Mouse (Mus musculus): ENCODE measurements around the gene Ahnak2.

Ahnak2 gene

DNA sequence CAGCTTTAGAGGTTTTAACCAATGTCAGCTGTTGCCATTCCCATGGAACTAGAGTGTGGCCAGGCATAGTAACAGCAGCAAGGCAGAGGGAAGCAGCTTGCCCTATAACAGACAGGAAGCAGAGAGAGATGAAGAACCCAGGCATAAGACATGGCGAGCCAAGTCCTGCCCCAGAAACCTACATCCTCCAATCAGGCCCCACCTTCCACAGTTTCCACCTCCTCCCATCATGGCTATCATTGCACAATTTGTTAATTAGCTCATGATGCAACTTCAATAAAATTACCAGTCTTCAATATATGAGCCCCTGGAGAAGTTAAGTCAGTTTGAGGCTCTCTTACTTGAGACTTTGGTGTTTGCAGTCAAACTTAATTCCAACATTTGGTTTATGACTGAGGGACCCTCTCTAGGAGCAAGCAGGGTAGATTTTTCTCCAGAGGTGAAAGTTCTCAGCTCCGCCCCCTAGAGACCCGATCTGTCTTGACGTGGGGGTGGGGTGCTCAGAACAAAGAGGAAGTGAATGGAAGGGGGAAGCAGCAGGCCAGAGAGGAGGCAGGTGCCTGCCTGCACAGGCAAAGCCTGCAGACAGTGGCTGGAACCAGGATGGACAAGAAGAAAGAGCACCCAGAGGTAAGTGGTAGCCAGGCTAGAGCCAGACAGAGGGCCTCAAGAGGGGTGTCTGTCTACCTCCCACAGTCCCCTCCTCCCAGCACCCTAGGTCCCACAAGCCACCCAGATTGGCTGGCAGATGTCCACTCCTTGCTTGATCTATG, 42.1 kb downstream of the Ahnak2 start, which contains the start of gene Pld4:
TSS of gene Pld4 (plus strand) at position 502 of the 773 bp plus-strand sequence.
- peak in 1 of 2 experiments; percentile 75 for DNase-seq (ENCODE audit: low spot score in 2 of 2)

DNA sequence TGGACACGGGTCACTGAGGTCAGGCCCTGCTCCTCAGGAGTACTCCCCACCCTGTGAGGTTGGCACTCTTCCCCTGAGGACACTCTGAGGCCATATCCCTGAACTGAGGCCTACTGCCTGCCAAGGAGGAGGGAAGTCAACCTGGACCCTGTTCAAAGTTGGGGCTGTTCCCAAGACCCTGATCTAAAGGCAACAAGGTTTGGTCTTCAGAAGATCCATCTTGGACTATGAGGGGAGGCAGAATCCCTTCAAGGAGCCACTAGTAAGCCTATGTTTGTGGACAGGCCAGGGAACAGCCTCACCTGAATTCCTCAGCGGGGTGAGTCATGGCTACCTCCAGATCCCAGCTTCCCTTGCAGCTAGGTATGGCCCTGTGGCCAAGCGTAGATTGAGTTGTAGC, 43.0 kb downstream of the Ahnak2 start:
- DNase-seq (ENCODE audit: low spot score in 2 of 2) = peak in 1 of 2 experiments; percentile 7

DNA sequence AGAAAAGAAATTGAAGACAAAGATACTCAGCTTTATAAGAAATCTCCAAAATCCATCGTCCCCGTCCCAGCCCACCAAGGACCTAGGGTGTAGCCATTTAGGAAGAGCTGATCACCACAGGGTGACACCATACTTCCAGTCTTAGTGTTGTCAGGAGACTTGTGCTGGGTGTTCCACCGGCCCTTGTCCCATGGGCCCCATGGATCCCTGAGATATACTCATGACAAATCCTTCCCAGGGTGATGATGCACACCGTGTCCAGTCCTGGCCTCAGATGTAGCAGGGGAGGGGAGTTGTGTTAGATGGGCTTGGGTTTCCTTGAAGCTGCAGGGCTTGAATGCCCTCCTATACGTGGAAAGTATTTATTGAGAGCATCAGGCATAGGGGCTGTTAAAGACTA, 44.6 kb downstream of the Ahnak2 start:
- peak in 1 of 2 experiments; percentile 3 for DNase-seq (ENCODE audit: low spot score in 2 of 2)

DNA sequence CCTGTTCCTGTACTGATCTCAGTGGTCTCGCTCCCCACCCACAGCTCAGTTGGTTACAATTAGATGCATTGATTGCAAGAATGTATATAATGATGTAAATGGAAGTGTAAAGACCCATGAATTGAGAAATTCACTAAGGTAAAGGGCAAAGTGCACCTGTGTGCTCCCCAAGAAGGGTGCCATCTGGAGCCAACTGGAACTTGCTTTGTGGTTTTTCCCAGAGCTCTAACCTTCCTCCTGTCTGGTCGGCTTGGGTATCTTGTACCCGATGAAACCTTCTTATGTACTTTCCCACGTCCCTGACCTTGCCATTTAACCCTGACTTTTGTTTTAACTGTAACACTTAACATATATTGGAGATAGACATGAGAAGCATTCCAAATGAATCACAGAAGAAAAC, 46.6 kb downstream of the Ahnak2 start:
- DNase-seq (ENCODE audit: low spot score in 2 of 2) = no peak

DNA sequence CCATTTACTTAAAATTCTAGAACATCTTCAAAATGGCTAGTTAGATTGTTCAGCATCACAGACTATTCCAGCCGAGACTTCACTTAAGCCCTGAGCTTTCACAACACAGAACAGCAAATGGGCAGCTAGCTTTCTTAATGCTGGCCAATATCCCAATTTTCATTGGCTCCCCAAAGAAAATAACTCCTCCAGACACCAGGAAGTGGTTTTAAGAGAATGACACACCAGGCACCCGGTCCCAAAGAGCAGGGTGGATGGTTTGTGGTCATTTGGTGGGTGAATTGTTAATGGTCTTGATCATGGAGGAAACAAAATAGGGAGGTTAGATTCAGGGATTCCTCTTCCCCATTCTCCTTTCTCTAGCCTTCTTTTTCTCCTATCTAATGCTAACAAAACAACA, 50.1 kb downstream of the Ahnak2 start:
- DNase-seq (ENCODE audit: low spot score in 2 of 2) = no peak

DNA sequence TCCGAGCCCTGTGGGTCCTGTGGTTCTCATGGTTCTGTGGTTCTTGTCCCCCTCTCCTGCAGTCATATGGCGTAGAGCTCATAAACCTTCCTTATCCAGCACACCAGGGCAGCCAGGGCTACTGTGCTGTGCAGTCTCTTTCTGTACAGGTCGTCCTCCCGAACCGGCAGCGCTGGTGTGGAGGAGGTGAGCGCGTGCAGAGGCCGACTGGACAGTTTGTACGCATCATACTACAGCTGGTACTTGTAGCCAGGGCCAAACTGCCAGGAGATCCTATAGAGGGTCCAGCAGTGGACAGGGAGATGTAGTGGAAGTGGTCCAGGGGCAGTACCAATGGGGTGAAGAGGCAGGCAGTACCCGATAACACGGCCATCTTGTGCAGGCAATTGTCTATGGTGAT, 51.5 kb downstream of the Ahnak2 start:
- no peak for DNase-seq (ENCODE audit: low spot score in 2 of 2)

DNA sequence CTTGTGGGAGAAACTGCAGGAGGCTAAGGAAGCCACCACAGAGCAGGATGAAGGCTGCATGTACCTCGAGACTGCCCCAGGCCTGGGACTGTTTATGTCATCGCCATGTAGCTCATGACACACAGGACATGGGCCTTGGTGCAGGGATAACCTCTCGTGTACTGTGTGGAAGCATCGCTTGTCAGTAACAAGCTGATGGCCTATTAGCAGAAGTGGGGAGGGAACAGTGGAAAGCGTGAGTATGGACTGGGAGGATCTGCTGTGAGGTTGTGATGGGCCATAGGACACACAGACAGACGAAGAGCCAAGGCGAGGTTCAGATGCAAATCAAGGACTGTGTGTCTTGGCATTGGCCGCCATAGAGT, 54.9 kb downstream of the Ahnak2 start:
- DNase-seq (ENCODE audit: low spot score in 2 of 2) = no peak

DNA sequence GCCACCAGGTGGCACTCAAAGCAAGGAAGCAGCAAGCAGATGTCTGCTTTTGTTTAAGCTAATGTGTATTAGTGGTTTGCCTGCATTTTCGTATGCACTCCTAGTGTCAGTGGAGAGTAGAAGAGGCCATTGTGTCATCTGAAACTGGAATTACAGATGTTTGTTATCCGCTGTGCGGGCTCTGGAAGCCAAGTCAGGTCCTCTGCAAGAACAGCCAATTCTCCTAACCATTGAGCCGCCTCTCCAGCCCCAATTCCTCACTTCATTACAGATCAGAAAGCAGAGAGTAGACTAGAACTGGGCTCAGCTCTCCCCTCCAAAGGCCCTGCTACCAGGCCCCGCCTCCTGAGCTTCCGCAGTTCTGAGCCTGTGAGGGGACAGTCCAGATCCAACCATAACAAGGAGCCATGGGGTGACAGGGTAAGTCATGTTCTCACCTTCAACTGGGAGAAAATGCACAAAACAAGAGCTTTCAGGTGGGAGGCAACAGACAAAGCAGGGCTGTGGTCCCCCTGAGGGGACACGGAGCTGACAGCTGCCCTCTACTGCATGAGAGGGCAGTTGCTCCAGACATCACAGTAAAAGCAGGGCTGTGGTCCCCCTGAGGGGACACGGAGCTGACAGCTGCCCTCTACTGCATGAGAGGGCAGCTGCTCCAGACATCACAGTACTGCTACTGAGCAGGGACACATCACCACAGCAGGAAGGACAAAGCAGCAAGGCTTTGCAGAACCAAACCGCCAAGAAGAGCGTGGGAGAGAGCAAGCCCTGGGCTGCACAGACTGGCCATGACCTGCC, 55.5 kb downstream of the Ahnak2 start:
- peak in 1 of 2 experiments; percentile 59 for DNase-seq (ENCODE audit: low spot score in 2 of 2)

DNA sequence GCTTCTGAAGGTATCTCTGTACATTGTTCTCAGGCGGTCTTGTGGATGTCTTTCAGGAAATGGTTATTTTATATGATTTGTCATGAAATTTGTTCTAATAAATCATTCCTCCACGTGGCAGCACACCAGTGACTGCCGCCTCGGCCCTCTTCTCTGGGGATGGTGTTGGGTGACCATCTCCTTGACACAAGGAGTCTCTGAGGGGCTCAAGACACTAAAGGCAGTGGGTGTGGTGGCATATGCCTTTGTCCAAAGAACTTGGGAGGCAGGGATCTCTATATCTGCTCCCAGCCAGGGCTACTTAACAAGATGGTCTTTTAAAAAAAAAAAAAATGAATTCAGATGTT, 56.0 kb downstream of the Ahnak2 start:
- no peak for DNase-seq (ENCODE audit: low spot score in 2 of 2)

DNA sequence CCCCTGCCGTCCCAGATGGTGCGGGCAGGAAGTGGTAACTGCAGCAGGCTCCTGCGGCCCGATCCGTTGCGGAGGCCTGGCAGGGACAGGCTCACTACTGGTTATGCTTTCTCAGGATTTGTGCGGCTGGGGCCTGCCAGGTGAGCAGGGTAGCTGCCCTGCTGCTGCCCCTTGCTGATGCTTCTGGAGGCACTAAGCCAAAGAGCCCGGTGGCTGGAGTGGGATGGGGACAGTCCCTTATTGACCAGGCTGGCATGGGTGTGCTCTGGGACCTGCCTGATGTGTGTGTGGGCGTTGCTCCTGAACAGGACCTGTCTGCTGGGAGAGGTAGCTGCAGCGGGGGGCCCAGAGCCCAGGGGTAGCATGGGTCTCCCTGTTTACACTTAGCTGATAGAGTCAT, 56.7 kb downstream of the Ahnak2 start:
- DNase-seq (ENCODE audit: low spot score in 2 of 2) = no peak

DNA sequence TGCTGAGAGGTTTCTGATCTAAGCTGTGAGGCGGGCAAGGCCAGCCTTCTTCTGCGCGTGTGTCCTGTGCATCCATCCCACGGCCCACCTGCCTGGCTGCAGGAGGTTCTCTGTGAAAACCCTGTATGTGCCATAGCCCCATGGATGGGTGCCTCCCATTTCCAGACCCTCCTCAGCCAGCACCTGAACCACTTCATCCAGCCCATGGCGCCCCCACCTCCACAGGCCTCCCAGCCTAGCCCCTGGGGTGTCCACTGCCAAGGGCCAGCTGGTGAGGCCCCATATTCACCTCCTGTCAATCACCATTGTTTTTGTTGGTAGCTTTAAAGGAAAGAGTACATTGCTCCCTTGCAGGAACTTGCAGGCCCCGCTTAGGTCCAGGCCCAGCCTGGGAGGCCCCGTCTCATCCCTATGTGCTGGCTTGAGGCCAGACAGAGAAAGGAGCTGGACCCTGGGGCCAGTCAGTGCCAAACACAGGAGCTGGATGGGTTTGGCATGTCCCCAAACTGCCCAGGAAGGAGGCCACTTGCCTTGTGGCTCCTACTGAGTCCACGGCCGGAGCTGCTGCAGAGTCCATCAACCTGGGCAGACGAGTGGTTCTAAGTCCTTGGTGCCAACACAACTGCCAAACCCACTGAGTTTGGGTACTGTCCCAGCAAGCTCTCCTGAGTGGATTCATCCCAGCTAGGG, 57.4 kb downstream of the Ahnak2 start:
- DNase-seq (ENCODE audit: low spot score in 2 of 2) = no peak

DNA sequence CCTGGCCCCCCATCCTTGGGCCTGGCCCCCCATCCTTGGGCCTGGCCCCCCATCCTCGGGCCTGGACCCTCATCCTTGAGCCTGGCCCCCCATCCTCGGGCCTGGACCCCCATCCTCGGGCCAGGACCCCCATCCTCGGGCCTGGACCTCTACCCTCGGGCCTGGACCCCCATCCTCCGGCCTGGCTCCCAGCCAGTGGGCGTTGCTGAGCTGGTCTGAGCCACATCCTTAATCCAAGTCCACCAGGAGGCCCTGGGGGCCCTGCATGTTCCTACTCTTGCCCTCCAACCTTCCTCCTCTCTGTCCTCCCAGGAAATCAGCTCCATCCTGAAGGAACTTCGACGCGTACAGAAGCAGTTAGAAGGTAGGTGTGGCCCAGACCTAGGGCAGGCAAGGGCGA, 58.2 kb downstream of the Ahnak2 start:
- no peak for DNase-seq (ENCODE audit: low spot score in 2 of 2)

DNA sequence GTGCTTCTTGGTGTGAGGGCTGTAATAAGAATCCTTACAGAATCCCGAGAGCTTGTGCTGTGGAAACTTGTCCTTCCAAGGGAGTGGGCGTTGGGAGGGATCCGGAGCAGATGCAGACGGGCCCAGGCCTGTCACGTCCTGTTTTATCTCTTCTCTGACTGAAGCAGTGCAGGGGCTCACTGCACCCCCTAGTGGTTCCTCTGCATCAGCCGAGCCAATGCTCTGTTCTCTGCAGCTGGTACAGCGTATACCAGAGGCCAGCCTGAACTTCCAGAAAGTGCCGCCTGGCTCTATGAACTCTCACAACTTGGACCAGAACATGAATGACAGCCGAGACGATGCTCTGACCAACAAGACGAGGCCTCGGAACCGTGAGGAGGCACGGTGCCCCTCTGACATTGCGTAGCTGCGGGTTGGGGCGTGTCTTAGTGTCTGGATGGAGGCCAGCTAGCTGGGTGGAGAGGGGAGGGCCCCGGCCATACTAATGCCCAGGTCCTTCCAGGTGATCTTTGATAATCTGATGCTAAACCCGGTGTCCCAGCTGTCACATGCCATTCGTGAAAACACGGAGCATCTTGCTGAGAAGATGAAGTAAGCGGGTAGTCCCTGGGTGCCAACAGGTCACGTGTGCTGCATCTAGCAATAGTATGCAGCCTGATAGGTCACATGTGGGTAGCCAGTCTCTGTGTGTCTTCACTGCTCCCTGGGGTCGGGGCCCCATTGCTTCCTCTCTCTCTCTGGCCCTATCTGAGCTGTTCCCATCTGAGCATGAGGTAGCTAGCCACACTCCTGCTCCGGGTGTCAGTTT, 59.1 kb downstream of the Ahnak2 start:
- peak; percentile 40 to 84 for DNase-seq (ENCODE audit: low spot score in 2 of 2)

DNA sequence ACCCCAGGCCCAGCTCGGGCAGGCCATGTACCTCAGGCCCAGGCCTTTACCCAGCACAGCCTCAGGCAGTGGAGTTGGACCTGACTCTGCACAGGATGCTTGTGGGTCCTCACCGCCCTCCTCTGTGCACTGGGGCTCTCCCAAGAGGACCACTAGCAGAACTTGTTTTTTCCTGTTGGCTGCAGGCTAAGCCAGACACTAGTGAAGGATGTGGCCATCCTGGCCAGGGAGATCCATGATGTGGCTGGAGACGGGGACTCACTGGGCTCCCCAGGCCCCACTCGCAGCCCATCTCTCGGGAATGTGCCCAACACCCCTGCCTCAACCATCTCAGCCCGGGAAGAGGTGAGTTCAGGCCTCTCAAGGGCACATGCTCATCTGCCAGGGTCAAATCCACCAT, 59.7 kb downstream of the Ahnak2 start:
- no peak for DNase-seq (ENCODE audit: low spot score in 2 of 2)

DNA sequence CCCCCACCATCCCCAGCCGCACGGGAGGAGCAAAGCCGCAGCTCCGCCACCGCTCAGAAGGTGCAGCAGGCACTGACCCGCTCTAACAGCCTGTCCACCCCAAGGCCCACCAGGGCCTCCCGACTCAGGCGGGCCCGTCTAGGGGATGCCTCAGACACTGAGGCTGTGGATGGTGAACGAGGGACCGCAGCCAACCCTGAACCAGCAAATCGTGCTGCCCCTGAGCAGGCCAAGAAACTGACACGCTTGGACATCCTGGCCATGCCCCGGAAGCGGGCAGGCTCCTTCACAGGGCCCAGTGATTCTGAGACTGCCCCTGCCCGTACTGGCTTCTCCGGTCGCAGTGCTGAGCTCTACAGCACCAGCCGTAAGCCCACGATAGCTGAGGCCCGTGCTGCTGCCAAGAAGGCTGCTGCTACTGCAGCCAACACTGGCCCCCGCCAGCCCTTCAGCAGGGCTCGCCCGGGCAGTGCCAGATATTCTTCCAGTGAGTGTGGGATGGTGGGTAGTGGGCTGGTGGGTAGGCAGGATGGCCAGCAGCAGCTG, 63.4 kb downstream of the Ahnak2 start:
- no peak for DNase-seq (ENCODE audit: low spot score in 2 of 2)

DNA sequence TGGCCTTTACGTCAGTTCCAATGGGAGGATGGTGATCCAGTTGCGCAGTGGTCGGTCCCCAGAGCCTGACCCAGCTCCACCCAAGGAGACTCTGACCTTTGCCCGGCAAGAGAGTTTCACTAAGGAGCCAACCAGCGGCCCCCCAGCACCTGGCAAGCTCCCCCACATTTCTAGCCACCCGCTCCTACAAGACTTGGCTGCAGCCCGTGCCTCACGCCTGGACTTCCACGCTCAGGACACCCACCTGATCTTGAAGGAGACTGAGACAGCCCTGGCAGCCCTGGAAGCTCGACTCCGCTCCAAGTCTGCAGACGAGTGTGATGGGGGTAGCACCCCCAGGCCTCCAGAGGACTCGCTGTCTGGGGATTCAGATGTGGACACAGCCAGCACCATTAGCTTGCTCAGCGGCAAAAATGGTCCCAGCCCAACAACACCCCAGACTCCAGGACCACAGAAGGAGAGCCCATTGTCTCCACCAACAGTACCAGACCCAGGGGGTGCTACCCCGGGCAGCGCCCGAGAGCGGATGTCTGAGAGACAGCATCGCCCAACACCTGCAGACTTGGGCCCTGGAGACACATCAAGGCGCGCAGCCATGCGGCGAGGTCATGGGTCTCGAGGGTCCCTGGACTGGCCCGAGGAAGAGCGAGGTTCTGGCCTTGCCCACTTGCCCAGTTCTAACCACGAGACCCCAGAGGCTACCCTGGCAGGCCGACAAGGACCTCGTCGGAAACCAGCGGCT, 64.0 kb downstream of the Ahnak2 start:
- DNase-seq (ENCODE audit: low spot score in 2 of 2) = no peak

DNA sequence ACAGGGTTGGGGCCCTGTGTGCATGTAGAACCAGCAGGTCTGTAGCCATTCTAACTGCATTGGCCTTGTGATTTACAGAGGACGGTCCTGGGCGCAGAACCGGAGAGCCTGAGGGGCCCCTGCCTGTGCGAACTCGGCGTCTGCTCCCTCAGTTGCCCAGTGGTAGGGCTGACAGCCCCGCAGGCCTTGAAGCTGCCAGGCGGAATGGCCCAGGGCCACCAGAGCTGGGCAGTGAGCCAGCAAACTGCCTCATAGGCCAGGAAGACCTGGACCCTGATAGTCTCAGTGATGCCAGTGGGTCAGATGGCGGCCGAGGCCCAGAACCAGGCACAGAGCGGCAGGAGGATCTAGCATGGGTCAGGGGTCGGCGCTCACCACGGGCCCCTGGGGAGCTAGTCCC, 64.7 kb downstream of the Ahnak2 start:
- DNase-seq (ENCODE audit: low spot score in 2 of 2) = no peak

DNA sequence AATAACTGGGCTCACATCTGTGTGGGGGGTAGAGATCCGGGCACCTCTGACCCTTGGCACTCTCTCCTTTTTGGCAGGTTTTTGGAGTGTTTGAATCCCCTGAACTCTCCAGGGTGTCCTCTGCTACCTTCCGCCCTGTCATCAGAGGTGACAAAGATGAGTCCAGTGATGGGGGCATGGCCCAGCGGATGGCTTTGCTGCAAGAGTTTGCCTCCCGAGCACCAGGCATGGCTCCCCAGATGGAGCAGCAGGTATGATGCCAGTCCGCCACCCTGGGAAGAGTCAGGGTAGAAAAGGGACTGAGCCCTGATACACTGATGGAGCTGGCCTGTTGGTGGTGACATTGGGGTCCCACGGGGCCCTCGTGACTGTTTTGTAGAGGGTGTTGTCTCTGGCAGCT, 65.4 kb downstream of the Ahnak2 start:
- no peak for DNase-seq (ENCODE audit: low spot score in 2 of 2)

DNA sequence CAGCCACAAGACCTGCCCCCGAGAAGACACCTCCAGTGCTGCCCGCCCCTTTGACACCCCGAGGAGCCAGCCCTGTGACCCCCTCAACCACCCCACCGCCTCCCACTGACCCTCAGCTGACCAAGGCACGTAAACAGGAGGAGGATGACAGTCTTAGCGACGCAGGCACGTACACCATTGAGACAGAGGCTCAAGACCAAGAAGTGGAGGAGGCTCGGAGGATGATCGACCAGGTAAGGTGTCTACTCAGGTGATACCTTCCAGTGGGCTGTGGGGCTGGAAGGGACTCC, 65.9 kb downstream of the Ahnak2 start:
- no peak for DNase-seq (ENCODE audit: low spot score in 2 of 2)

DNA sequence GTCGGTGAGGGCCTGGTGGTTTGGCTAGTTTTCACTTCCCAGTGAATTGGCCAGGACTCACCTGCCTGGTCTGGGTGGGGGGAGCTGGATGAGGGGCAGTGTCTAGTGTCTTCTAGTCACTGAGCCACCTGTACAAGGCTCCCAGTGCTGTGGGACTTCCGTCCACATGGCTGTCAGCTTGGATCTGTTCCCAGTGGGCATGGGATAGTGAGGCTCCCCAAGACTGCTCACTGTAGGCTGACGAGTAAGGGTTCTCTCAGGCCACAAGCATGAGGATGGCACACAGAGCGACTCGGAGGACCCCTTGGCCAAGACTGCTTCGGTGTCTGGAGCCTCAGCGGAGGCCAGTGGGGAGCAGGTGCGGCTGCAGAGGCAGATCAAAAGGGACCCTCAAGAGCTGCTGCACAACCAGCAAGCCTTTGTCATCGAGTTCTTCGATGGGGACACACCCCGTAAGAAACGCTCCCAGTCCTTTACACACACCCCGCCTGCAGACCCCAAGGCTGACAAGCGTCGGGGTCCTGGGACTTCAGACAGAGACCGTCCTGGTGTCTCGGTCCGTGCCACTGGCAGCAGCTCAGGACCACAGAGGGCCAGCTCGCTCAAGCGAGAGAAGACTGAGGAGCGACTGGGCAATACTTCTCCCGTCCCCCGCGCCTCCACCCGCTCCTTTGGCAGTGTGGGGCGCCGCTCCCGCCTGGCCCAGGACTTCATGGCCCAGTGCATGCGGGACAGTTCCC, 66.4 kb downstream of the Ahnak2 start:
- DNase-seq (ENCODE audit: low spot score in 2 of 2) = no peak
